Mouse (Mus musculus) adrenal gland, postnatal 36 days (tissue): Measurements from ENCODE around the gene Ugt1a8. TPM values are rescaled to one million over a fixed set of nuclear protein-coding genes. Genes with fewer than 3 reads are reported as not detected.

ENCODE experiments used
- DNase-seq, 2 experiments: peaks; one replicate each; pipeline ENCODE4 v3.0.0; 2021; ENCODE audit warnings: mixed read lengths in 1 of 2
- total RNA-seq, 2 experiments: library from RNA; stranded (reverse); gene quantifications; 2 replicates each; pipeline ENCODE4 v1.2.3; 2021

The Ugt1a8 gene
- total RNA-seq, 2 experiments from 2014 or later, result not detected

DNA sequence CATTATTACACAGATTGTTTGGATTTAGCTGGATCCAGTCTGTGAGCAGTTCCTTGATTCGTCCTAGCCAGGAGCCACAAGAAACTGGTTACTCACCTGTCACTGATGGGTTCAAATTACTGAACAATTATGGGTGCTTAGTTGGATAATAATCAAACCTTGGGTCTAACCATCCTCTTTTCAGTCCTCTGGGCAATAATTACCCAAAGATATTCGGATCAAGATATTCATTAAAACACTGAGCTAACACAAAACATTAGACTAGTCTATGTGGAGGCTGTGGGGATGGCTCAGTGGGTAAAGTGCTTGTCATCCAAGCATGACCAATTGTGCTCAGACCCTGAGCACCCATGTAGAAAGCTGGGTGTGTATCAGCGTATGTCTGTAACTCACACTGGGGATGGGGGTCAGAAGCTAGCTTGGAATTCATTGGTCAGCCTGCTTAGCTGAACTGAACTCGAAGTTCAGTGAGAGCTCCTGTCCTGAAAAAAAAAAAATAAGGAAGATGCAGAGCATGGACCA is 148.3 kb downstream of the Ugt1a8 start:
- no peak for DNase-seq

DNA sequence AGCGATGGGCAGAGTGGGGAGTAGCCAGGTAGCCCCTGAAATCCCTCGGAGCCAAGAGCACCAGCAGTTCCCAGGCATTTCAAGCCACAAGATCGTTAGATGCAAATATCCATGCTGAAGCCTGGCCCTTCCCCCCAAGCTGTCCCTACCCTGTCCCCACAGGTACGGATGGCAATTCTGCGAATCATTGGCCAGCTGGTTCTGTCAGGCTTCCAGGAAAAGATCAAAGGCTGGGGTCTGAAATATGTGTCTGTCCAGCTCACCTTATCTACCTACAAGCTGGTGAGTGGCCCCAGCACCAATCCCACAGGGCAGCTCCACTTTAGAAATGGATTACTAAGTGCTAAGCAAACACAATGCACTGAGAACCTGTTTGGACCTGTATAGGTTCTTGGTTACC is 149.7 kb downstream of the Ugt1a8 start:
- DNase-seq, result no peak

DNA sequence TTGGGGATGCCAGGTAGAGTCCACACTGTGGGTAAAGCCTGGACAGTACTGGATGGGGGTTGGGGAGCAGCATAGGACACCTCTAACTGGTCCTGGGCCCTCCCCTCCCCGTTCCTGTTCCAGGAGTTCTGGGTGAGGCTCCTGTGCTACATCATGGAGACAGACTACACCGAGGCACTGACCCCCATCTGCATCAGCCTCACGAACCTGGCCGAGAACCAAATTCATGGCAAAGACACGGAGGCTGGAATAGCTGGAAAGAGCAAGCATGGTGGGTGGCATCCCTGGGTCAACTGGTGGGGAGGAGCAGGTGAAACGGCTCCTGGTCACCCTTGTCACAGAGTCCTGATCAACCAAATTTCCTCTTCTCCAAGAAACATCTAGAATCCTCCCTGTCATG is 151.2 kb downstream of the Ugt1a8 start:
- DNase-seq, result no peak

GRCm38 (mm10) chr1:88240072-88240471 is 152.5 kb downstream of the Ugt1a8 start:
- DNase-seq, result peak; percentile 65

DNA sequence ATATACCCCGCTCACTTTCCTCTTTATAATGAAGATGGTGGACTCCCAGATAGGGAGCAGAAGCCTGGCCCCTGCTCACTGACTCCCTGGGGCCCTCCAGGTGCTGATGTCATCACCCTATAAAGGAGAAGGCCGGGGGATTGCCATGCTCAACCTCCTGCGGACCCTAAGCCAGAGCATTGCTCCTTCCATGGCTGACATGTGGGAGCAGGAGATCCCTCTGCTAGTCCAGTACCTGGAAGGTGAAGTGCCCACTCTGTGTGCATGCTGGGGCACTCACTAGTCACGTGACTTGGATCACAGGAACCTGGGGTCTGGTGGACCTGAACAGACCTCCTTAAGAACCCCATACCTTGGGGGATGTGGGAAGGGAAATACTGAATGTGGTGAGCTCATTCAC is 153.0 kb downstream of the Ugt1a8 start:
- DNase-seq, result no peak

- DNase-seq, result no peak
These were observed 156.2 kb downstream of the Ugt1a8 start for GRCm38 (mm10) chr1:88243861-88244260.

- no peak for DNase-seq
These were observed 158.3 kb downstream of the Ugt1a8 start for GRCm38 (mm10) chr1:88245881-88246280.

DNA sequence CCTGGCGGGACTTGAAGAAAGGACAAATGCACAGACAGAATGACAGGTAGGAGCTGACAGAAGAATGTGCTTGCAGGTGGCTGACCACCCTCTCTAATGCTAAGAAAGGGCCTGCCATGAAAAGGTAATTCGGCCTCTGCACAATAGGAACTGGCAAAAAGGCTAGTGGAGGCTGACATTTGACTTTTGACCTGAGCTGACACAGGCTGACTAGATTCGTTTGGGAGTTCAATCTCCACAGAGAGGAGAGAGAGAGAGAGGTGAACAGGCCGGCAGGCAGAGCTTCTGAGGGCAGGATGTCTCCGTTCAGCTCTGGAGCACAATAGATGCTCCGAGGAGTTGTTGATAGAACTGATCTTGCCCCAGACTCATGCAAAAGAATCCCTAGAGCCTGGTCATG is 158.8 kb downstream of the Ugt1a8 start:
- no peak for DNase-seq

DNA sequence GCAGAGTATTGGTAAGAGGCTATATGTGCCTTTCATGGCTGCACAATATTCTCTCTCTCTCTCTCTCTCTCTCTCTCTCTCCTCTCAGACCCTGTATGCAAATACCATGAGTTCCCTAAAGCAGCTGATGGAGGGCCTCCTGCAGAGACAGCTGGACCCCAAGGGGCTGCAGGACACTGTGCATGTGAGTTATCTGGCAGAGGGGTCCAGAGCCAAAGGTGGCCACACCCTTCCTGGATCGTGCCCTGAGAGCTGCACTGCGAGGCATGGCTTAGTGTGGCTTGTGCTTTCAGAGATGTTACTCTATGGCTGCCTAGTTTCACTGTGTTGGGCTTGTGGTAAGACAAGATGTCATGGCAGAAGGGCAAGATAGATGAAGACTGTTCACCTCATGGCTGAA is 160.0 kb downstream of the Ugt1a8 start:
- DNase-seq, result no peak

GRCm38 (mm10) chr1:88248658-88249057 is 161.0 kb downstream of the Ugt1a8 start:
- DNase-seq, result no peak

DNA sequence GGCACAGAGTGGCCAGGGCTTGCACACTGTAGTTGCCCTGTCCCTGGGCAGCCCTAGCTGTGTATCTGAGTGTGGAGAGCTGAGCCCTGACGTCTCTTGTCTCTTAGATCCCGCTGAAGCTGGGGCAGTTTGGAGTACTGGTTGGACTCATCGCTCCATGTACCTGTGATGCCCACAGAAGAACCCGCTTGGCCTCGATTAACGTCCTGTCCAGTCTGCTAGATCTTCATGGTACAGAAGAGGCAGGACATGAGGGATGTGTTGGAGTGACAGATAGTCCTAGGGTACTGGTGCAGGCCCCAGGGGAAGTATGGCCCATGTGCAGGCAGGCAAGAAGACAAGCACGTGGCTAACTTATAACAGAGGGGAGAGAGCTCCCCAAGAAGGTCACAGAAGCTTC is 162.0 kb downstream of the Ugt1a8 start:
- DNase-seq, result no peak

DNA sequence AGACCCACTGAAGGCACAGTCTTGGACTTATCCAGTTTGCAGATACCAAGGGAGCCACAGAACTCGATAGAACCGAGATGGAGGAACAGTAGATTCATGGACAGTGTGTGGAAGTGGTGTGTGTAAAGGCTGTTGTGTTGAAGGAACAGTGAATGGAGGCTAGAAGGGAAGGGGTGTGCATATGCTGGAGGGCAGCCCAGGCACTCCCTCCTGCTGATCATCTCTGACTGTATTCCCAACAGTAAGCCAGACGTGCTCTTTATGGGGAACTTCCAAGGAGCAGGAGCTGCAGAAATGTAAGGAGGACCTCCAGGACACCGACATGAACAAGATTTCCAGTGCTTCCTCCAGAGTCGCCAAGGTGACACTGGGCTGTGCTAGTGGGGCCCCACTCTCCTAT is 162.4 kb downstream of the Ugt1a8 start:
- no peak for DNase-seq

GRCm38 (mm10) chr1:88253106-88253505 is 165.5 kb downstream of the Ugt1a8 start:
- DNase-seq, result no peak

DNA sequence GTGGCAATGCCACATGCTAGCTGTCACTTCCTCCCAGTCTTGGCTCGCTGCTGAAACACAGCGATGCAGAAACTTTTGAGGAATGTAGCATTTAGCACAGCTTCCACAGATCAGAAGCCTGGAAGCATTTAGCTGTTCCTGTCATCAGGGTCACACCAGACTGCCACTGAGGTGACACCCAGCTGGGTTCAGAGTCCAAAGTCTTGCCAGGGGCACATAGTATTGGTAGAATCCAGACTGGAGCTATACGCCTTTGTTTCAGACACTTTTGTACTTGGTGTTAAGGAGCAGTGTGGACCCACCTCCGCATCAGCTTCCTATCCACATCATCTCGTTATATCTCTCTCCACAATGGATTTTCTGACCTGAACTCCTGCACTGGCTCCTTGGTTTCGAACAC is 165.9 kb downstream of the Ugt1a8 start:
- no peak for DNase-seq

- no peak for DNase-seq
These were observed 167.3 kb downstream of the Ugt1a8 start for GRCm38 (mm10) chr1:88254793-88255465.

GRCm38 (mm10) chr1:88255466-88255857 is 167.8 kb downstream of the Ugt1a8 start:
- no peak for DNase-seq

DNA sequence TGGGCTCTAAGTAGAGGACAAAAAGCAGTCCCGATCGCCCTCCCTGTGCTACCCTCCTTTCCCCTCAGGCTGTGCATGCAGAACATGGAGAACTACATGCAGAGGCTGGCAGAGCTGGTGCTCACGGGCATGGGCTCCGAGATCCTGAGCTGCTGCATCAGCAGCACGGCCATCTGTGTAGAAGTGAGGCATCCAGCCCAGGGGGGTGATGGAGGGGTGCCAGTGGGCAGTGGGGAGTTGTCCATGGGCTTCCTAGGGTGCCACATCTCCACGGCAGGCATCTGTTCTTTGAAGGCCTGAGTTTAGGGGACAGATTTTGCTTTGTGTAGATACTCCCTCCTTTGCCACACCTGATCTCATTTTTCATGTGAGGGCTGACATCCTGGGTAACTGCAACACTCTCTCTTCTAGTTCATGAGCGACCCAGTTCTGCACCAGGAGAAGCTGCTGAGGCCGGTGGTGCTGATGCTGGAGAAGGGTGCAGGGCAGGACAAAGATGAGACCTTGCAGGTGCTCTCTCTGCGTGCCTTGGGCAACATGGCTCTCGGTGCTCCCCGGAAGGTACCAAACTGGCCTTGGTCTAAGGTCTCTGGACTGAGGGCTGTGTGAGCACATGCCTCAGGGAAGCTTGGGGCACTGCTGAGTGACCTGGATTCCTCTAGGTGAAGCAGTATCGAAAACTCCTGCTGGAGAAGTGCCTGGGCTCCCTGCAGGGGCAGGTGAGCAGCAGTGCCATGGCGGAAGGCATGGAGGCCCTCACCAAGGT is 168.6 kb downstream of the Ugt1a8 start:
- DNase-seq, result no peak

GRCm38 (mm10) chr1:88256886-88257663 is 169.5 kb downstream of the Ugt1a8 start:
- no peak for DNase-seq

DNA sequence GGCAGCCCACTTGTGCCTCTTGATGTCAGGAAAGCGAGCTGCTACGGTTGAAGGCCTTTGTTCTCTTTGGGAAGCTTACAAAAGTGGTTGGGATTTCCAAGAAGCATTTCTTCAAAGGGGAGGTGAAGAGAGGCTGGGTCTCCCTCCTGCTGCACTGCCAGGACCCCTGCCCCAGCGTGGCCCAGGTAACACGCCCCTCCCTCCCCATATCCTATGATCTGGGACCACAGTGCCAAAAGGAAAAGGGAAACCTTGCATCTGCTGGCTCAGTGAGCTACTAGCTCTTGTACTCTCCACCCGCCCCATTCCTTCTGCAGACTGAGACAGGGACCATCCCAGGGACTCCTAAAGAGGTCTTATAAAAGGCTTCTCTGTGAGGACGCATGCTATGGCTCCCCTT is 170.1 kb downstream of the Ugt1a8 start:
- no peak for DNase-seq

DNA sequence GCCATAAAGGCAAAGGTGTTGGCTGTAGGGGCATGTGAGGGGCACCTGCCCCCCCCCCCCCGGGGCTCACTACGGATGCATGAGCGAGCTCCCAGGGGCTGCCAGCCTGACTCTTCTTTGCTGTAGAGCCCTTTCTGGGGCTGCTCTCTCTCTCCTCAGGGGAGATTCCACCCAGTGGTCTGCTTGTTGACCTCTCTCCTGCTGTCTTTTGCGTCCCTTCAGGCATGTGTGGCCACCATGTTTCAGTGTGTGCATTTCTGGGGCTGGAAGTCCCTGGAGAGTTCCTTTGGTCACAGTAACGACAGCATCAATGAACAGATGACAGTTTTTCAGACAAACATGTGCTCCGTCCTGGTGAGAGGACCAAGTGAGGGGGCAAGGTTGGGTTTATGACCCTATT is 170.7 kb downstream of the Ugt1a8 start:
- no peak for DNase-seq

DNA sequence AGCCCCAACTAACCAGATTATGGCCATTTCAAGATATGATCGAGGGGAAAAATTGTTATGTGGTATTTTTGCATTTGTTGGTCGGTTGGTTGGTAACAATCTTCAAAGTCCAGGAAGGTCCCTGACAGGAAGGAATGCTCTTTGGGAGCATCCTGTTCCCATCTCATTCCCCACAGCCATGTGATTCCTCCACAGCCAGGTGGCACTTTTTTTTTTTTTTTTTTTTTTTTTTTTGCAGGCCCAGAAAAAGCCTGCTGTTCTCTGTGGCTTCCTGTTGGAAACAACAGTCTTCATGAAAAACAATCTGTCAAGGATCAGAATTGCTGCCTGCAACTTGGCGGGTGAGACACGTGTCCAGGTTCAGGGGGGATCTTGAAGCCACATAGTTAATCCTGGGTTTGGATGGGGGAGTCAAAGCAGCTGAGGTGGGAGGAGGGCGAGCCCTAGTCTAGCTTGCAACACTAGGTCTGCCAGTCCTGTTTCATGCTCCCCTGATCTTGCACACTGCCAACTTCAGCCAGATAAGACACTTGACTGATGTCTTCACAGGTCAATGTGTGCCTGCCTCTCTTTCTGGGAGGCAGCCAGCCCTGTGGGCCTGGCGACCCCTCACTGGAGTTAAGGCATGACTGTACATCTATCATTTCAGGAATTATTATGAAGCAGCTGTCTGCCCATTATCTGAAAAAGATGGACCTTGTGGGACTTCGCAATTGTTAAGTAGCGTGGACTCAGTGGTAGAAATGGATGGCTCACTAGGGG is 171.4 kb downstream of the Ugt1a8 start:
- DNase-seq, result peak; percentile 49 to 66

- no peak for DNase-seq
These were observed 172.0 kb downstream of the Ugt1a8 start for GRCm38 (mm10) chr1:88259643-88260024.
